Mouse (Mus musculus): ENCODE data around the gene L3mbtl3. TPM values are rescaled to one million over a fixed set of nuclear protein-coding genes. Genes with fewer than 3 reads are reported as not detected.

Gene L3mbtl3
- polyA plus RNA-seq, 1 experiment: not detected

DNA sequence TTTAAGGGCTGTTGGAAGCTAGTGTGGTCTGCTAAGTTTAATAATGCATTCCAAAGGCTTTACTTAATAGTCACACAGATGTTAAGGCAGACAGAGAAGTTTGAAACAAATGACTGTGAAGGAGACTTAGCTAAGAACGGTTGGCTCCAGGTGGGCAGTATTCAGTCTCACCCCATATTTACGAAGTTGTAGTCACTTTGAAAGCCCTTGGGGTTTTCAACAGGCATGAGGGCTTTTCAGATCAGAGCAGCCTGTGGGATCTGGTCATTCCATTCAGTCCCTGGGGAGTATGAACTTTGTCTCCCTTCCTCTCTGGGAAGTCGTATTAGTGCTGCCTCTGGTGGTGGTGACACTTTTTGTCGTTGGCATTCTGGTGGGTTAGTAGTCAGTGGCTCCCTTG is 137.2 kb downstream of the L3mbtl3 start:
- Histone ChIP-seq H3K27ac (ENCODE audit: insufficient read depth, low read depth, low read length) (no peak overlapping the region), H3K4me1 (ENCODE audit: control insufficient read depth, insufficient read depth, low read length) (no peaks in the 10 kb centered on the region), H3K4me3 (ENCODE audit: insufficient read depth, low read depth, low read length) (no peak overlapping the region)
- TF ChIP-seq CTCF (IDR thresholded peaks at IDR 0.05; ENCODE audit: insufficient read depth, low read depth, low read length) (no peak), POLR2A (IDR thresholded peaks at IDR 0.05; ENCODE audit: insufficient read depth, low read depth, low read length) (no peak)
- WGBS: 63% methylated on average over 4 of the region's 4 CpGs

DNA sequence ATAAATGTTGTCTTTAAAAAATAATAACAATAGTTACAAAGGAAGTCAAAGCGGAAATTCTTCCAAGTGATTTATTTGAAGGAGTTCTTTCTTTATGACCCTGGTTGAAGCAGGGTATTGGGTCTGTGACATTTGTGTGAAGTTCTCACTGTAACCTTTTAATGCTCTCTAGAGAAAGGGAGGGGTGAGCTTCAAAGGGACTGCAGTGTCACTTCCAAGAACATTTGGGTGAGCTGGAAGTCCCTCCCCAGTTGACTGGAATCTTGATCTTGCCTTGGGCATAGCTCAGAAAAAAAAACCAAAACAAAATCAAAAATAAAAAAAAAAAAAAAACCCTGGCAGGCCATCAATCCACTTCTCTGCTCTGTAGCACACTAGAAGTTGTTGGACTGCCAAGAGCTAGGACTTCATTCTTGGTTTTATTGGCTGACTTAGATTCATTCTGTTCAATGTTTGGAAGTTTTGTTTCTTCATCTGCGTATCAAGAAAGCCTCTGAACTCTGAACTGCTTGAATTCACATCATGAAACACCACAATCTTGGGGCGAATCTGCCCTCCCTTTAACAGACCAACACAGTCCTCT is 143.6 kb downstream of the L3mbtl3 start:
- no peak overlapping the region for H3K4me3 ChIP-seq (ENCODE audit: insufficient read depth, low read depth, low read length)
- WGBS: 70% methylated on average over 3 of the region's 3 CpGs
- H3K27ac ChIP-seq (ENCODE audit: insufficient read depth, low read depth, low read length): no peak overlapping the region
- no peaks in the 10 kb centered on the region for H3K4me1 ChIP-seq (ENCODE audit: control insufficient read depth, insufficient read depth, low read length)
- TF ChIP-seq POLR2A (IDR thresholded peaks at IDR 0.05; ENCODE audit: insufficient read depth, low read depth, low read length) (no peak), CTCF (IDR thresholded peaks at IDR 0.05; ENCODE audit: insufficient read depth, low read depth, low read length) (no peak)

DNA sequence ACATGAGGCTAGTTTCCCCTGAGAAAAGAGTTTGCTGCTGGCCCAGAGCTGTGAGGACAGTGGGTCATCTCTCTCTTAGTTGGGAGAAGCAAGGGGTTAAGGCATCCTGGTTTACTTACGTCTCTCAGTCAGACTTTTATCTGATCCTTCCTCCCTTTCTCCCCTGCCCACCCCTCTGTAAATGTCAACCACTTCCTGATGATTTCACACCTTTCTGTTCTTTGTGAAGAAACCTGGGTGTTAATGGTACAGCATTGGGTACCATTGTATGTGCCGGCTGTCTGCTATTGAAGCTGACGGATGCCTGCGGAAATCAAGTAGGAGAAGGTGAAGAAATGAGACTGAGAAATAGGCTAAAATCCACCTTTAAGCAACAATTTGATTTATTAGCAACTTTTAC is 146.3 kb downstream of the L3mbtl3 start, which contains the start of gene Samd3:
Gene Samd3, plus strand, starts transcription at position 220 of the 400 bp plus-strand sequence.
- no peak within 1 kb of the TSS for H3K4me3 ChIP-seq (ENCODE audit: insufficient read depth, low read depth, low read length)
- no peak within 1 kb of the TSS for H3K27ac ChIP-seq (ENCODE audit: insufficient read depth, low read depth, low read length)
- H3K4me1 ChIP-seq (ENCODE audit: control insufficient read depth, insufficient read depth, low read length): no peaks in the 10 kb centered on the region
- no peak for TF ChIP-seq CTCF (IDR thresholded peaks at IDR 0.05; ENCODE audit: insufficient read depth, low read depth, low read length)
- no peak for TF ChIP-seq POLR2A (IDR thresholded peaks at IDR 0.05; ENCODE audit: insufficient read depth, low read depth, low read length)
- 90% methylated on average over 4 of the region's 4 CpGs for WGBS

DNA sequence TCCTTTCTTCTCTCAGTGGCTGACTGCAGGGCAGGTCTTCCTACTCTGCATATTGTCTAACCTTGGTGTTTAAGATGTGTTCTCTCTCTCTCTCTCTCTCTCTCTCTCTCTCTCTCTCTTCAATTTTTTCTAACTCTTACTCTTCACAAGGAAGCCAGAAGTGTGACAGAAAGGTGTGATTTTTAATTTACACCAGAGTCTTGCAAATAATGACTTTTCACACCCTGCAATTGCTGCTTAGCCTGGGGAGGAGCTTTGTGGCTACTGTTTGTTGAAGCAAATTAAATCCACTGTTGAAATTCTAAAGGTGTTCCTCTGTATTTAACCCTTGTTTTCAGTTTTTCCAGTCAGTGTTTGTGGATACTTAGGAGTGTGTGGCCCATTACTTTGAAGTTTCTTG is 147.6 kb downstream of the L3mbtl3 start:
- no peak overlapping the region for H3K4me3 ChIP-seq (ENCODE audit: insufficient read depth, low read depth, low read length)
- no peak overlapping the region for H3K27ac ChIP-seq (ENCODE audit: insufficient read depth, low read depth, low read length)
- no peaks in the 10 kb centered on the region for H3K4me1 ChIP-seq (ENCODE audit: control insufficient read depth, insufficient read depth, low read length)
- no peak for TF ChIP-seq POLR2A (IDR thresholded peaks at IDR 0.05; ENCODE audit: insufficient read depth, low read depth, low read length)

DNA sequence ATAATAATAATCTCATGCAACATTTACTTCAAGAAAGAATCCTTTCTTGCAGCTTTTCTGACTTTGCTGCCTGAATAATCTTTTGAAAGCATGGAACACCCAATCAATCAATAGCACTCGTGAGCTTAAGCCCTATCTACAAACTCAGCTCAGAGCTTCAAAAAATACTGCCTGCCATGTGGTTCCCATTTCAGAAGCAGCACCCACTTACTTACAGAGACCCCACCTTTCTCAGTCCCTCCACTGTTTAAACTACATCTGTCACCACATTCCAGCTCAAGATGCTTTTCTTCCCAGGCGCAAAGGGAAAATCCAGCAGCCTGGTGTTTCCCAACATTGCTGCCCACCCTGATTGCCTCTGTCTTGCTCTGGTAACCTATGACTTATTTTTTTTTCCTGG is 149.0 kb downstream of the L3mbtl3 start:
- H3K4me3 ChIP-seq (ENCODE audit: insufficient read depth, low read depth, low read length): no peak overlapping the region
- no peak for TF ChIP-seq CTCF (IDR thresholded peaks at IDR 0.05; ENCODE audit: insufficient read depth, low read depth, low read length)
- TF ChIP-seq POLR2A (IDR thresholded peaks at IDR 0.05; ENCODE audit: insufficient read depth, low read depth, low read length): no peak
- H3K27ac ChIP-seq (ENCODE audit: insufficient read depth, low read depth, low read length): no peak overlapping the region
- no peaks in the 10 kb centered on the region for H3K4me1 ChIP-seq (ENCODE audit: control insufficient read depth, insufficient read depth, low read length)
- 93% methylated on average over 2 of the region's 2 CpGs for WGBS

DNA sequence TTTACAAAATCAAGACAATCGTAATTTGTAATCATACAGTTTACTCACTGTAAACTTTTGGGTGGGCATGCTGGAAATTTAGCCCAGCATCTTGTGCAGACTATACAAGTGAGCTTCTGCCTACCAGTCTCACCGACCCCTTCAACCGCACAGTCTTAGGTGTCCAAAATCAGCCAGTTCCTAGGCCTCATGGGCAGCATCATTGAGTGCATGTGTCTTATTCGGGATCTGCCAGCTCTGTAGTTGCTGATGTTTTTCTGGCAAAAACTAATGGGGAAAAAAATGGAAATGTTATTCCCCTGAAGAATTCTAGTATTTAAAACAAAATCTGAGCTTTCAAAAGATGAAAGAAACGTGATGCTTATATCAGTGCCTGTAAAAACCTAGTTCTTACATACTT is 149.5 kb downstream of the L3mbtl3 start:
- TF ChIP-seq POLR2A (IDR thresholded peaks at IDR 0.05; ENCODE audit: insufficient read depth, low read depth, low read length): no peak
- no peak for TF ChIP-seq CTCF (IDR thresholded peaks at IDR 0.05; ENCODE audit: insufficient read depth, low read depth, low read length)
- no peak overlapping the region for H3K4me3 ChIP-seq (ENCODE audit: insufficient read depth, low read depth, low read length)
- H3K4me1 ChIP-seq (ENCODE audit: control insufficient read depth, insufficient read depth, low read length): no peaks in the 10 kb centered on the region
- 92% methylated on average over 5 of the region's 5 CpGs for WGBS
- H3K27ac ChIP-seq (ENCODE audit: insufficient read depth, low read depth, low read length): no peak overlapping the region

Other genes with a start within 250 kb of the L3mbtl3 start
- gene Samd3, start 146.3 kb downstream of the L3mbtl3 start, polyA plus RNA-seq (2012; ENCODE audit: insufficient read depth, insufficient read length, low replicate concordance, missing spikeins): not detected in 2 replicates